Mouse (Mus musculus): ENCODE data around the gene H2al1g. TPM values are rescaled to one million over a fixed set of nuclear protein-coding genes. Genes with fewer than 3 reads are reported as not detected.

Gene H2al1g
- total and polyA plus RNA-seq, 3 experiments: not detected

DNA sequence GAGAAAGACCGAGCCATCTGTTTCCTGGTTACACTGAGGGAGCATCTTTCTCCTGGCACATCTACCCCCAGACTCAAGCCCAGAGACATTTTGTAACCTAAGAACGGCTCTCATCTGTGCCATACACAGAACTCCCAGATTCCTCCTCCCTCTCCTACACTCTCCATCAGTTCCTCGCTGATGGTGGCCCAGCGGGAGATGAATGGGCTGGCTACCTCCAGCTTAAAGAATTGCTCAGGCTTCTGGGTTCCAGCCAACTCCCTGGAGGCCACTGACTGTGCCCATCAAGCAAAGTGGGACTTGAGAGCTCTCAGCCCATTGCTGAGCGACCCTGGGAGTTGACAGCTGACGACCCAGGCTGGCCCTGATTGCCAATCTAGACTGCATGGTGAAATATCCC is 45.8 kb downstream of the H2al1g start:
- Histone ChIP-seq H3K79me2 (ENCODE audit: control insufficient read depth, insufficient read depth, low read length, poor library complexity) (no peaks in the 10 kb centered on the region), H3K4me1 (ENCODE audit: control insufficient read depth in 1 of 2, insufficient read depth in 2 of 2, low read length in 2 of 2) (no peaks in the 10 kb centered on the region), H3K36me3 (ENCODE audit: control insufficient read depth in 1 of 2, insufficient read depth in 2 of 2, low read length in 2 of 2) (no peaks in the 10 kb centered on the region), H3K27me3 (ENCODE audit: control insufficient read depth in 1 of 2, insufficient read depth in 2 of 2, low read length in 2 of 2) (no peaks in the 10 kb centered on the region), H3K9ac (ENCODE audit: control insufficient read depth, low read depth, low read length, poor library complexity, severe bottlenecking) (no peak overlapping the region), H3K27ac (ENCODE audit: control insufficient read depth, low read depth, low read length) (no peak overlapping the region), H3K9me3 (replicated peaks; ENCODE audit: insufficient read depth, low read length) (no peaks in the 10 kb centered on the region), H3K4me3 (ENCODE audit: control insufficient read depth in 1 of 2, insufficient read depth in 1 of 2, low read depth in 2 of 2, low read length in 2 of 2) (no peak overlapping the region)
- TF ChIP-seq USF2 (IDR thresholded peaks at IDR 0.05; ENCODE audit: borderline replicate concordance in 1 of 2, insufficient read depth in 1 of 2, low read depth in 1 of 2, low read length in 2 of 2) (no peak), GABPA (IDR thresholded peaks at IDR 0.05; ENCODE audit: low read depth, low read length) (no peak)
- no peak for DNase-seq (ENCODE audit: low read depth, low spot score)

DNA sequence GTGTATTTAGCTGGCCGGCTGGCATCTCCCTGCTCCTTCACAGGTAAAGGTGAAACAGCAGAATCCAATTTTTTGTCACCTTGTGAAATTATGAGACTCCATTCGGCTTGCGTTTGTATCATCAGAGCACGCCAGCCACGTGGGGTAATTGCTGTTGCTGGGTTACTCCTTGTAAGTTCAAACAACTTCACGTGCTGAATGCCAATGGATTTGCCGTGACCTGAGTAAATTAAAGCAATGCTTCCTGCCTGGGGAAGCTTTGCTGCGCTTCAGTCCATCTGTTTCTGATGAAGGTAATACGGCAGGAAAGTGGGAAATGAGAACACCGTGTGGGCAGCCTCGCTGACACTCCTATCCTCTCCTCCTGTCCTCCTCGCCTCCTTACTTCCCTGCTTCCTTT is 47.1 kb downstream of the H2al1g start:
- Histone ChIP-seq H3K27me3 (ENCODE audit: control insufficient read depth in 1 of 2, insufficient read depth in 2 of 2, low read length in 2 of 2) (no peaks in the 10 kb centered on the region), H3K9ac (ENCODE audit: control insufficient read depth, low read depth, low read length, poor library complexity, severe bottlenecking) (no peak overlapping the region), H3K79me2 (ENCODE audit: control insufficient read depth, insufficient read depth, low read length, poor library complexity) (no peaks in the 10 kb centered on the region), H3K27ac (ENCODE audit: control insufficient read depth, low read depth, low read length) (no peak overlapping the region), H3K36me3 (ENCODE audit: control insufficient read depth in 1 of 2, insufficient read depth in 2 of 2, low read length in 2 of 2) (no peaks in the 10 kb centered on the region), H3K4me1 (ENCODE audit: control insufficient read depth in 1 of 2, insufficient read depth in 2 of 2, low read length in 2 of 2) (no peaks in the 10 kb centered on the region), H3K9me3 (replicated peaks; ENCODE audit: insufficient read depth, low read length) (no peaks in the 10 kb centered on the region), H3K4me3 (ENCODE audit: control insufficient read depth in 1 of 2, insufficient read depth in 1 of 2, low read depth in 2 of 2, low read length in 2 of 2) (no peak overlapping the region)
- TF ChIP-seq HCFC1 (IDR thresholded peaks at IDR 0.05; ENCODE audit: low read depth, low read length) (no peak), POLR2AphosphoS2 (IDR thresholded peaks at IDR 0.05; ENCODE audit: low read length) (no peak), MAFK (IDR thresholded peaks at IDR 0.05; ENCODE audit: borderline replicate concordance, low read depth, low read length) (no peak), MAZ (IDR thresholded peaks at IDR 0.05; ENCODE audit: low read depth, low read length) (no peak), MXI1 (IDR thresholded peaks at IDR 0.05; ENCODE audit: low read depth, low read length) (no peak), E2F4 (IDR thresholded peaks at IDR 0.05; ENCODE audit: borderline replicate concordance, low read depth, low read length) (no peak), GABPA (IDR thresholded peaks at IDR 0.05; ENCODE audit: low read depth, low read length) (no peak), NELFE (IDR thresholded peaks at IDR 0.05; ENCODE audit: low read depth, low read length) (no peak)
- no peak for DNase-seq (ENCODE audit: low read depth, low spot score)

Other genes starting within 250 kb of the H2al1g start
- not detected in 2 replicates for gene H2al1a, start 19.0 kb upstream of the H2al1g start, total RNA-seq (2012; rRNA removed)
- gene H2al1a, start 19.0 kb upstream of the H2al1g start, polyA plus RNA-seq (2012; ENCODE audit: insufficient read depth in 1 of 2, insufficient read length in 2 of 2, low read depth in 1 of 2, low replicate concordance in 2 of 2, missing spikeins in 1 of 2): not detected
- gene H2al1b, start 15.8 kb upstream of the H2al1g start, total RNA-seq (2012; rRNA removed): not detected in 2 replicates
- not detected for gene H2al1b, start 15.8 kb upstream of the H2al1g start, polyA plus RNA-seq (2012; ENCODE audit: insufficient read depth in 1 of 2, insufficient read length in 2 of 2, low read depth in 1 of 2, low replicate concordance in 2 of 2, missing spikeins in 1 of 2)
- gene H2al1c, start 12.6 kb upstream of the H2al1g start, total RNA-seq (2012; rRNA removed): not detected in 2 replicates
- not detected for gene H2al1c, start 12.6 kb upstream of the H2al1g start, polyA plus RNA-seq (2012; ENCODE audit: insufficient read depth in 1 of 2, insufficient read length in 2 of 2, low read depth in 1 of 2, low replicate concordance in 2 of 2, missing spikeins in 1 of 2)
- gene H2al1d, start 9.4 kb upstream of the H2al1g start, total RNA-seq (2012; rRNA removed): not detected in 2 replicates
- gene H2al1d, start 9.4 kb upstream of the H2al1g start, polyA plus RNA-seq (2012; ENCODE audit: insufficient read depth in 1 of 2, insufficient read length in 2 of 2, low read depth in 1 of 2, low replicate concordance in 2 of 2, missing spikeins in 1 of 2): not detected
- gene H2al1e, start 6.3 kb upstream of the H2al1g start, total RNA-seq (2012; rRNA removed): not detected in 2 replicates
- not detected for gene H2al1e, start 6.3 kb upstream of the H2al1g start, polyA plus RNA-seq (2012; ENCODE audit: insufficient read depth in 1 of 2, insufficient read length in 2 of 2, low read depth in 1 of 2, low replicate concordance in 2 of 2, missing spikeins in 1 of 2)
- gene H2al1f, start 3.1 kb upstream of the H2al1g start, total RNA-seq (2012; rRNA removed): not detected in 2 replicates
- not detected for gene H2al1f, start 3.1 kb upstream of the H2al1g start, polyA plus RNA-seq (2012; ENCODE audit: insufficient read depth in 1 of 2, insufficient read length in 2 of 2, low read depth in 1 of 2, low replicate concordance in 2 of 2, missing spikeins in 1 of 2)
- not detected in 2 replicates for gene H2al1h, start 3.2 kb downstream of the H2al1g start, total RNA-seq (2012; rRNA removed)
- gene H2al1h, start 3.2 kb downstream of the H2al1g start, polyA plus RNA-seq (2012; ENCODE audit: insufficient read depth in 1 of 2, insufficient read length in 2 of 2, low read depth in 1 of 2, low replicate concordance in 2 of 2, missing spikeins in 1 of 2): not detected
- not detected in 2 replicates for gene H2al1i, start 6.4 kb downstream of the H2al1g start, total RNA-seq (2012; rRNA removed)
- gene H2al1i, start 6.4 kb downstream of the H2al1g start, polyA plus RNA-seq (2012; ENCODE audit: insufficient read depth in 1 of 2, insufficient read length in 2 of 2, low read depth in 1 of 2, low replicate concordance in 2 of 2, missing spikeins in 1 of 2): not detected
- not detected in 2 replicates for gene H2al1j, start 9.6 kb downstream of the H2al1g start, total RNA-seq (2012; rRNA removed)
- not detected for gene H2al1j, start 9.6 kb downstream of the H2al1g start, polyA plus RNA-seq (2012; ENCODE audit: insufficient read depth in 1 of 2, insufficient read length in 2 of 2, low read depth in 1 of 2, low replicate concordance in 2 of 2, missing spikeins in 1 of 2)

Data from MEL (cell line).